Mouse (Mus musculus): ENCODE results near the gene Tmem132b. TPM values are rescaled to one million over a fixed set of nuclear protein-coding genes. Genes with fewer than 3 reads are reported as not detected.

Gene Tmem132b
- polyA plus RNA-seq, 1 experiment from 2014 or later: 4.2 TPM

DNA sequence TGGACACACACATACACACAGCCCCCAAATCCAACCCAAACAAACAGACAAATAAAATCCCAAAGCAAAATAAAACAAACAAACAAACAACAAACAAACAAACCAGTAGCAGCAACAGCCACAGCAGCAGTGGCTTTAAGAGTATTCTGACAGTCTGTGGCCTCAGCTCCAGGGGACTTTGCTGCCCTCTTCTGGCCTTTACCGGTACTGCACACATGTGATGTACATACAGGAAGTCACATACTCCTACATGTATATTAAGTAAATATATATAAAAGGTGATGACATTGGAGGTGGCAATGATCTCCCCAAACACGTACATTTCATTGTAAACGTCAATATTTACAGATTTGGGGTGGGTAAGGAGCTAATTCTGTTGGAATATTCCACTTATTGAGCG is 5.1 kb upstream of the Tmem132b start:
- WGBS: 80% methylated on average over 4 of the region's 4 CpGs
- no peak for ATAC-seq

DNA sequence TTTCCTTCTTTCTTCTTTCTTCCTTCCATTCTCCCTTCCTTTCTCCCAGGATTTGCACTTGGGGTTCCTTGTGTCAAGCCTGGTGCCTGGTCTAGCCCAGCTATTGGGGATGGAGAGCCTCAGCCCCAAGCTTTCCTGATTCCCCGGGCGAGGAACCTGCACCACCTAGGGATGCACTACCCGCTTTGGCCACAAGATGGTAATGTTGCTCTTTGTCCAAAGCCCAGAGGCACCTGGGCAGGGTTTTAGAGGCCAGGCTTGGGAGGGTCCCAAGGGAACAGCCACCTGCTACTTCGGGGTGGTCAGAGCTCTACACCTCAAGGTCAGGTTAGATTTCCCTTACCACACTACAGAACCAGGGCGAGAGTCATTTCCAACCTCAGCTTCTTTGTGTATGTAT is 2.5 kb upstream of the Tmem132b start:
- H3K27ac ChIP-seq (ENCODE audit: low read depth, low read length): no peak overlapping the region
- H3K36me3 ChIP-seq (ENCODE audit: control insufficient read depth, insufficient read depth, low read length): peaks cover 3% of the 10 kb centered on the region; the same call in 1 of the 2 replicates
- H3K9ac ChIP-seq (ENCODE audit: low read depth, low read length): no peak overlapping the region
- H3K4me2 ChIP-seq (ENCODE audit: low read length): no peak overlapping the region
- WGBS: 4% methylated on average over 5 of the region's 5 CpGs
- H3K4me1 ChIP-seq (ENCODE audit: control insufficient read depth, insufficient read depth, low read depth, low read length): peaks cover 19% of the 10 kb centered on the region
- 0 out of 2 replicates have a peak, but pooled peaks have one; percentile 7 for ATAC-seq
- peaks cover 9% of the 10 kb centered on the region; the same call in 1 of the 2 replicates for H3K27me3 ChIP-seq (replicated peaks; ENCODE audit: control insufficient read depth, insufficient read depth, low read length)
- H3K4me3 ChIP-seq (ENCODE audit: low read length): no peak overlapping the region
- no peaks in the 10 kb centered on the region for H3K9me3 ChIP-seq (ENCODE audit: control insufficient read depth, low read length)

More for the DNA sequence above, 5.1 kb upstream of the Tmem132b start:
- peaks cover under 1% of the 10 kb centered on the region; the same call in 1 of the 2 replicates for H3K4me1 ChIP-seq (ENCODE audit: control insufficient read depth, insufficient read depth, low read depth, low read length)
- H3K4me2 ChIP-seq (ENCODE audit: low read length): no peak overlapping the region
- no peaks in the 10 kb centered on the region for H3K9me3 ChIP-seq (ENCODE audit: control insufficient read depth, low read length)
- H3K27me3 ChIP-seq (replicated peaks; ENCODE audit: control insufficient read depth, insufficient read depth, low read length): peaks cover 7% of the 10 kb centered on the region; the same call in 1 of the 2 replicates
- H3K4me3 ChIP-seq (ENCODE audit: low read length): no peak overlapping the region
- no peak overlapping the region for H3K27ac ChIP-seq (ENCODE audit: low read depth, low read length)
- no peak overlapping the region for H3K9ac ChIP-seq (ENCODE audit: low read depth, low read length)
- H3K36me3 ChIP-seq (ENCODE audit: control insufficient read depth, insufficient read depth, low read length): peaks cover 3% of the 10 kb centered on the region; the same call in 1 of the 2 replicates

- WGBS: under 1% methylated on average over 28 of the region's 30 CpGs
- Histone ChIP-seq H3K27me3 (replicated peaks; ENCODE audit: control insufficient read depth, insufficient read depth, low read length) (peaks cover 11% of the 10 kb centered on the region; the same call in 1 of the 2 replicates), H3K9me3 (ENCODE audit: control insufficient read depth, low read length) (no peaks in the 10 kb centered on the region), H3K4me1 (ENCODE audit: control insufficient read depth, insufficient read depth, low read depth, low read length) (peaks cover 28% of the 10 kb centered on the region), H3K36me3 (ENCODE audit: control insufficient read depth, insufficient read depth, low read length) (no peaks in the 10 kb centered on the region), H3K4me3 (ENCODE audit: low read length) (peak overlapping the region; percentile 64), H3K4me2 (ENCODE audit: low read length) (peak overlapping the region; percentile 90), H3K27ac (ENCODE audit: low read depth, low read length) (peak overlapping the region; percentile 71), H3K9ac (ENCODE audit: low read depth, low read length) (peak overlapping the region; percentile 78)
- peak; percentile 61 for ATAC-seq
These were observed 594 bp downstream of the Tmem132b start for GRCm38 (mm10) chr5:125532191-125532544.

DNA sequence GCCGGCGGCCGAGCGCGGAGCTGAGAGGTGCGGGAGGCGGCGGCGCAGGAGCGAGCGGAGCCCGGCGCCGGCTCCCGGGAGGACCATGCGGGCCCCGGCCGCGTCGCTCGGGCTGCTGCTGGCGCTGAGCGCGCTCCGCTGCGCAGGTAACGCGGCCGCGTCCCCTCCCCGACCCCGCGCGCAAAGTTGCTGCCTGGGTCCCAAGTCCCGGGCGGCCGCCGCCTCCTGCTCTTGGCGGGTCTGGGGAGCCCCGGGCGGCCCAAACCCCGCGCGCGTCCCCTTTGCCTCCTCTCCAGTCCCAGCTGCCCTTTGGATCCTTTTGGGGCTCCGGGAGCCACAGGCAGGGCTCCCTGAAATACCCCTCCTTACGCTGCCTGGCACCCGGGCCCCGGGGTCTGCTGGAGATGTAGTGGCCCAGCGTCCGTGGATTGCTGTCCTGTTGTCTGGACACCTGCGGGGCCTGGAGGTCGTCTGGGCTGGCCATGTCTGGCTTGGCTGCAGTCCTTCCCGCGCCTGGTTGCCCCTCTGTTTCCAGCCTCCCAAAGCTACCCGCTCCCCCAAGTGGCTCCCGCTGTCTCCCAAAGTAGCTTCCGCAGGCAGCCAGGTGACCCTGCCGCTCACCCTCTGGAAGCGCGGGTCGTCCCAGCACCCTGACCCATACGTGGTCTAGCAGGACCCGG is 1.1 kb downstream of the Tmem132b start:
- H3K9ac ChIP-seq (ENCODE audit: low read depth, low read length): peak overlapping the region; percentile 78
- peaks cover 28% of the 10 kb centered on the region for H3K4me1 ChIP-seq (ENCODE audit: control insufficient read depth, insufficient read depth, low read depth, low read length)
- peaks cover 11% of the 10 kb centered on the region; the same call in 1 of the 2 replicates for H3K27me3 ChIP-seq (replicated peaks; ENCODE audit: control insufficient read depth, insufficient read depth, low read length)
- H3K36me3 ChIP-seq (ENCODE audit: control insufficient read depth, insufficient read depth, low read length): no peaks in the 10 kb centered on the region
- WGBS: 0% methylated on average over 47 of the region's 64 CpGs
- peak overlapping the region; percentile 90 for H3K4me2 ChIP-seq (ENCODE audit: low read length)
- no peaks in the 10 kb centered on the region for H3K9me3 ChIP-seq (ENCODE audit: control insufficient read depth, low read length)
- H3K4me3 ChIP-seq (ENCODE audit: low read length): peak overlapping the region; percentile 64
- H3K27ac ChIP-seq (ENCODE audit: low read depth, low read length): peak overlapping the region; percentile 71
- ATAC-seq: no peak; the same call in 1 of the 2 replicates

DNA sequence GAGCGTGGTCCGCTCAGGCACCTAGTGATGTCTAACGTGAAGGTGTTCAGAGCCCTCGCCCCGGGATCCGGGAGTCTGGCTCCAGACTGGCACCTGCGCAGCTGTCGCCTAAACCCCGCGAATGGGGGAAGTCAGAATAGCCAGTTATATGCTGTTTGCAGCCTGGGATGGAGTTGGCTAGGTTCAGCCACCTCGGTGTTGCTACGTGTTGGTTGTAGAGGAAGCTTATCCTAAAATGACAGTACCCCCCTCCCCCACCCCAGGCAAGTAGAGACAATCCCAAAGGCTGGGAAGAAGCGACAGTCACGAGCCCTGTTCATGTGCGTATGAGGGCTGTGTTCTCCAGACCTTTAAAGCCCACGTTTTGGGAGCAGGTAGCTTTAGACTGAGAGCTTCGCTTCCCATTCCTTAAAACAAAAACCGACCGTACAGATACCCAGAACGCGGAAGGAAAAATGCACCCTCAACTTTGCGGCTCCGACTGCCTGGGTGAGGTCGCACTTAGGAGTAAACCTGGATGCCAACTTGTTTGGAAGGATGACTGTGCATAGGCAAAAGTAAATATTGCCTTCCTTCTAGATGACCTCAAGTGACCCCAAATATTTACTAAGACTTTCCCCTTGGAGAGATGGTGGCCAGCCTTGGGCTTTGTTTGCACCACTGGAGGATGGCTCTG is 1.8 kb downstream of the Tmem132b start:
- Histone ChIP-seq H3K9ac (ENCODE audit: low read depth, low read length) (peak overlapping the region; percentile 78), H3K4me3 (ENCODE audit: low read length) (peak overlapping the region; percentile 64), H3K27me3 (replicated peaks; ENCODE audit: control insufficient read depth, insufficient read depth, low read length) (peaks cover 11% of the 10 kb centered on the region; the same call in 1 of the 2 replicates), H3K27ac (ENCODE audit: low read depth, low read length) (peak overlapping the region; percentile 71), H3K36me3 (ENCODE audit: control insufficient read depth, insufficient read depth, low read length) (no peaks in the 10 kb centered on the region), H3K4me1 (ENCODE audit: control insufficient read depth, insufficient read depth, low read depth, low read length) (peaks cover 28% of the 10 kb centered on the region), H3K9me3 (ENCODE audit: control insufficient read depth, low read length) (no peaks in the 10 kb centered on the region), H3K4me2 (ENCODE audit: low read length) (peak overlapping the region; percentile 90)
- WGBS: 1% methylated on average over 24 of the region's 24 CpGs
- no peak for ATAC-seq

DNA sequence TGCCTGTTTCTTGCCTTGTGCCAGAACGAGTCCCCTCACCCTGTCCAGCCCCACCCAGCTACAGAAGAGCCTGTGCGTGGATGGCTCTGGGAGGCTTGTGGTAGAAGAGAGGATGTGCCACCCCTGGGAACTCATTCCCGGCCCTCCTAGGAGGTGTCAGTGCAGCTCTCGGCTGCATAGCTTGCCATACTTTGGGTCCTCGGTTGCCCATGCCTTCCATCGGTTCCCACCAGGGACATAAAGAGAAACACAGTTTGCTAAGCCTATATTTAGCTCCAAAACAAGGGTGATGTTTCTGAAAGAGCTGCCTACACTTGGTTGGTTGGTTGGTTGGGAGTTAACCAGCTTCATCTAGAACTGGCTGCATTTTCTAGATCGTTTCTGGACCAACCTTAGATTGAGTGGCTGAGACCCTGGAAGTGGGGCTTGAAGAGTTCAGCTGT is 2.6 kb downstream of the Tmem132b start:
- no peaks in the 10 kb centered on the region for H3K36me3 ChIP-seq (ENCODE audit: control insufficient read depth, insufficient read depth, low read length)
- WGBS: 7% methylated on average over 7 of the region's 7 CpGs
- H3K27me3 ChIP-seq (replicated peaks; ENCODE audit: control insufficient read depth, insufficient read depth, low read length): peaks cover 11% of the 10 kb centered on the region; the same call in 1 of the 2 replicates
- peak overlapping the region; percentile 90 for H3K4me2 ChIP-seq (ENCODE audit: low read length)
- H3K4me3 ChIP-seq (ENCODE audit: low read length): peak overlapping the region; percentile 64
- H3K27ac ChIP-seq (ENCODE audit: low read depth, low read length): peak overlapping the region; percentile 31; the same call in 1 of the 2 replicates
- no peaks in the 10 kb centered on the region for H3K9me3 ChIP-seq (ENCODE audit: control insufficient read depth, low read length)
- peak overlapping the region; percentile 55 for H3K9ac ChIP-seq (ENCODE audit: low read depth, low read length)
- peaks cover 28% of the 10 kb centered on the region for H3K4me1 ChIP-seq (ENCODE audit: control insufficient read depth, insufficient read depth, low read depth, low read length)
- no peak for ATAC-seq

DNA sequence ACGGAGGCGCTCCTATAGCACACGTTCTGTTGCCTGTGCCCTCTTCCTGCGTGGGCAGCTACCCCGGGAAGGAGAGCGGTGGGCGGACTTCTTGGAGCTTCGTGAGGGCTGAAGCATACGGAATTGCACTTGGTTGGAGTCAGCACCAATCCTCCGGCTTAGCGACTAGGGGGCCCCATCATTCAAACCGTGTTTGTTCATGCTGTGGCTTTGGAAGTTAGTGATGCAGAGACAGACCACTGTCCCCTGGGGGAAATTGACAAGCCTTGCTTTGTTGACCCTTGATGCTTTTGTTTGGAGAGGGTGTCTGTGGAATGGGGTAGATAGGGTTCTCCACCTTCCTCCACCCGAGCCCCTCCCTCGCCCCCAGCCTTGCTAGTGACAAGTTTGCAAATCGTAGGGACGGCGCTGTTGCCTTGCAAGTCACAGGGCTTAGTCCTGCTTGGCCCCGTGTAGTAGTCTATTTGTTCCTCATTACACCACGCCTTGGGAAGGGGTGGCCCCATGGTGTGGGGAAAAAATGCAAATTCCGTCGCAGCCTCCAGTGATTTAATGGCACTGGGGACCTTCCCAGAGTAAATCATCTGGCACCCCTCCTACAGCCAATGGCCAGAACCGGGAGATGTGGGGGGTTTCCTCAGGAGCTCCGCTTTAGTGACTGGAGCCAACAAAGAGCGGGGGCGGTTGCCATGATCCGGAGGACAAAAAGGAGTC is 3.2 kb downstream of the Tmem132b start:
- under 1% methylated on average over 26 of the region's 26 CpGs for WGBS
- peak; percentile 53; the same call in 1 of the 2 replicates for ATAC-seq
- Histone ChIP-seq H3K9ac (ENCODE audit: low read depth, low read length) (peak overlapping the region; percentile 55), H3K4me3 (ENCODE audit: low read length) (peak overlapping the region; percentile 64), H3K4me2 (ENCODE audit: low read length) (peak overlapping the region; percentile 90), H3K27me3 (replicated peaks; ENCODE audit: control insufficient read depth, insufficient read depth, low read length) (peaks cover 7% of the 10 kb centered on the region; the same call in 1 of the 2 replicates), H3K9me3 (ENCODE audit: control insufficient read depth, low read length) (no peaks in the 10 kb centered on the region), H3K4me1 (ENCODE audit: control insufficient read depth, insufficient read depth, low read depth, low read length) (peaks cover 28% of the 10 kb centered on the region), H3K27ac (ENCODE audit: low read depth, low read length) (no peak overlapping the region; the same call in 1 of the 2 replicates), H3K36me3 (ENCODE audit: control insufficient read depth, insufficient read depth, low read length) (no peaks in the 10 kb centered on the region)

DNA sequence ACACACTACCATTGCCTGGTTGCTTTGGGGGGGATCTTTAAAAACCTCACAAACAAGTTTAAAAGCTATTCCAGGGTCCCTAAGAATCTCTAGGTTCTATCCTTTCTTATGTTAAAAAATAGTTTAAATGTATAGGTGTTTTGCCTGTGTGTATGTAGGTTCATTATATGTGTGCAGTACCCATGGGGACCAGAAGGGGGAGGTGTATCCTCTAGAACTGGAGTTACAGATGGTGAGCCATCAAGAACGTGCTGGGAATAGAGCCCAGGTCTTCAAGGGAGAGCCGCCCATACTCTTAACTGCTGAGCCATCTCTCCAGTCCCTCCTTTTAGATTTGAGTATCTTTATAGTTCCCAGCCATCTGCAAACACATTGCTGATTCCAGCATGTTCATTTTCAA is 13.5 kb downstream of the Tmem132b start:
- ATAC-seq: no peak
- 95% methylated on average over 2 of the region's 2 CpGs for WGBS
- H3K27ac ChIP-seq (ENCODE audit: low read depth, low read length): no peak overlapping the region
- peaks cover 5% of the 10 kb centered on the region for H3K4me1 ChIP-seq (ENCODE audit: control insufficient read depth, insufficient read depth, low read depth, low read length)
- no peaks in the 10 kb centered on the region for H3K27me3 ChIP-seq (replicated peaks; ENCODE audit: control insufficient read depth, insufficient read depth, low read length)
- no peak overlapping the region for H3K4me3 ChIP-seq (ENCODE audit: low read length)
- no peak overlapping the region for H3K9ac ChIP-seq (ENCODE audit: low read depth, low read length)
- no peaks in the 10 kb centered on the region for H3K9me3 ChIP-seq (ENCODE audit: control insufficient read depth, low read length)
- H3K36me3 ChIP-seq (ENCODE audit: control insufficient read depth, insufficient read depth, low read length): no peaks in the 10 kb centered on the region
- no peak overlapping the region for H3K4me2 ChIP-seq (ENCODE audit: low read length)

Data from hindbrain, embryonic 16.5 days (tissue).